Mouse (Mus musculus) spleen, adult 2 months (tissue): Measurements from ENCODE around the gene Neu1.

Source experiments
- CTCF ChIP-seq: fragments of 200-500 bp; IDR thresholded peaks from 2 replicates; pipeline ENCODE4 v1.5.1; 2011; ENCODE audit warnings: mild to moderate bottlenecking, inconsistent platforms; ENCODE audit not compliant: insufficient read depth, insufficient read length, insufficient replicate concordance; ENCODE audit errors: extremely low read depth
- POLR2A ChIP-seq: fragments of 200-500 bp; IDR thresholded peaks from 2 replicates; pipeline ENCODE4 v1.6.1; 2011; ENCODE audit warnings: low read depth, low read length, inconsistent platforms

DNA sequence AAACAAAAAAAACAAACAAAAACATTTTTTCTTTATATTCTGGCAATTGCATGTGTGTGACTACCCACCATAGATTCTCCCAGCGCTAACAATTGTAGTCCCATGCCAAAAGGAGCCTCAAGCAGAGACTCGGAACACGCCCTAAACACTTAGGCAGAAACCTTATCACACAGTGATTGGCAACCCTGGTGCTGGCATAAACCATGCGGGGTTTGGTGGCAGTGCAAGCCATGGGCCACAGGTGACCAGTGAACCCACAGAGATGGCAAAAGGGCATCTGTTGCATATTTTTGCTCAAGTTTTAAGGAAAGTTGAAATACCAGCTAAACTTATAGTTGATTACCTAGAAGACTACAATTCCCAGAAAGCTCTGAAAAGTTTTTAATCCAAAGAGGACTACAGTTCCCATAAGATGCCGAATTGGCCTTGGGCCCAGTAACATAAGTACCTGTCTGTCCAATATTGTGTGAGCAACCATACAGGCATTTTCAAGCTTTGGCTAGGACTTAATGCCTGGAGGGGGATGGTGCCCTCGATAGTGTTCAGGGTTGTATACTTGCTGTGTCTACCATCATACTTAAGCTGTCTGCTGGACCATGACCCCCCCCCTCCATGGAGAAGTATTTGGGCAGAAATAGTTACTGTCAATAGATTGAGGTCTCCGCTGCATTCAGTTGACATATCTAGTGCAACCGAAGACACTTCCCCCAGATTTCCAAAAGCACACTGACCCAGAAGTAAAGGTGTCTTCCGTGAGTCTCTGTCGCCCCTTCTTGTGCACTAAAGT is 33.5 kb upstream of the Neu1 start:
- TF ChIP-seq CTCF = no peak
- no peak for TF ChIP-seq POLR2A
